Mouse (Mus musculus) neutrophil, adult 5-6 weeks (primary cell): ENCODE measurements around the gene Gpr142. TPM values are rescaled to one million over a fixed set of nuclear protein-coding genes. Genes with fewer than 3 reads are reported as not detected.

Experiments
- ATAC-seq: fragments of 151-379, 151-347 bp; 2 replicates; pipeline ENCODE4 v1.8.0; 2017; ENCODE audit warnings: mild to moderate bottlenecking, moderate TSS enrichment; ENCODE audit not compliant: insufficient number of reproducible peaks, poor library complexity, low FRiP score, severe bottlenecking; ENCODE audit errors: extremely low read depth
- total RNA-seq: library from RNA; stranded (forward); fragments of 200-1000 nt; gene quantifications from 2 replicates; pipeline ENCODE4 v1.2.3, GENCODE M21; 2017

Gene Gpr142
- total RNA-seq, 1 experiment from 2014 or later: not detected

DNA sequence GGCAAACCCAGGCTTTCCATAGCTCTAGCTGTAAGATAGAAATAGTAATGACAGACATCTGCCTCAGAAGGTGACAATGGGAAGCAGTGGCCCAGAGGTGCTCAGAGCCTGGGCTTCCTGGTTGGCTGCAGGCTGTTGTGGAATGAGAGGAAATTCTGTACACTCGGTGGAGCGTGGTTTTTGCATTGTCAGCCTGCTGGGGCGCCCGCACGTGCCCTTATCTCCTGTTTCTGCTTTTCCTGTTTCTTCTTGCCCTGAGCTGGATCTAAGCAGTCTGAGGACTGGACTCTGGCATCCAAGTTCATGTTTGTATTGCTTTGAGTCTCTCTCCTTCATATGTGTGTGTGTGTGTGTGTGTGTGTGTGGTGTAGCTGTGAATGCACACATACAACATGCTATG is 28.0 kb downstream of the Gpr142 start:
- no peak for ATAC-seq

DNA sequence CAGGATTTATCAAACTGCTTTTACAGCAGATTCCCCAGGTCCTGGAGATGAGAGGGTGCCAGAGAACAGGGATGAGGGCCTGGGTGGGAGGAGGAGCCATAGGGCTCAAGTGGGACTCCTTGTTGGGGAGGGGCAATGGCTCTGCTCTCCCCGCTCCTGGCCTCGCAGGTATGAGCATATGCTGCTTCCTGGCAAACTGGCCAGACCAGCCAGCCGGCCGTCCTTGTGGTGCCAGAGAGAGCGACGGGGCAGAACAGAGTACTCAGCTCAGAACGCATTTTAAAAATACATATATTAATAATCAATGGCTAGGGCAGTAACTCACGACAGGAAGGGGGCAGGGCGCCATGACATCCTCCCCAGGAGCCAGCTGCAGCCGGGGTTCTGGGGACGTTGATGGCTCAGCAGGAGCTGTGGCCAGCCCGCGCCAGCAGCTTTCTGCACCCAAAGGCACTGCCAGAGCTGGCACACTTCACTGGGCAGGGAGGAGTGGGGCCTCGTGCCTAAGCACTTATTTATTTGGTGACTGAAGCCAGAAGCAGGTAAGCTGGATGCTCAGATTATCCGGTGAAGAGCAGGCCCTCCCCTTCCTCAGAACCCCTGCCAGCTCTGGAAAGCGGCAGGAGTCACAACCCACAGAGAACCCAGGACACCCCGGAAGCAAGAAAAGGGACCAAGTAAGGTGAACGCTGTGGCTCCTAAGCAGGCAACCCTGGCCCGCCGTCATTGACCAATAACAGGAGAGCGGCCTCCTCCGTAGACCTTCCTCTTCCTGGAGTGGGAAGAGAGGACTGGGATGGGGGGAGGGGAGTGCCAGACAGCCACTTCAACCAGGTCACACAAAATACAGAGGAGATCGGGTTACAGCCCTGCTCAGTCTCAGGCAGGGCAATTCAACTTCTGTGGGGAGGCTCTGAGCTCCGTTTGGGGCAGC is 31.0 kb downstream of the Gpr142 start:
- no peak for ATAC-seq

DNA sequence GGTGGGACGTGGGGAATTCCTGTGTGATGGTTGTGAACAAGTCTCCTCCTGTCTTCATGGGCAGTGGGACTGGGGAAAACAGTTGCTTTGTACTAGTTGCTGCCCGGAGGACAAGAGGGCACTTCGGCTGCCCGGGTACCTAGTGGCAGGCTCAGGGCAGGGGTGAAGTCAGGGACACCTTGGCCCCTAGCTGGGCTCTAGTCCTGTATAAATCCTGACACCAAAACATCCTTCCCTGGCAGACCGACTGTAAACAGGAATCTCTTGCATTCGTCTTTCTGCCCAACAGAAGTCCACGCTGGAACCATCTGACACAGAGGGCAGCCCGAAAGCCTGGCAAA is 31.7 kb downstream of the Gpr142 start:
- ATAC-seq: no peak

DNA sequence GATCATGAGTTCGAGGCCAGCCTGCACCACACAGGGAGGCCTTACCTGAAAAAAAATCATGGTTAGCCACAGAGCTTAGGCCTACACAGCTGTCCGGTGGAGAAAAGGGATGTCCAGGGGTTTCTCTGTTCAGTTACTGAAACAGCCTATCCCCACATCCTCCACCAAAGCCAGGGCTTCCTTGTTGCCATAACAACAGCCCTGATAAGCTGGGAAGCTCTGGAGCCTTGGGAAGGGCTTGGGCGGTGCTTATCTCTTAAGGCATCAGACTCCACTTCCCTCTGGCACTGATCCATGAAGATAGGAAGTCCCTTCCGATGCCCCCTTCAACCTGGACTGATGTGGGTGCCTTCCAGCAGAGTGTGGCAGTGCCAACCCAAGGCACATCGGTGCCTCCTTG is 34.4 kb downstream of the Gpr142 start:
- ATAC-seq: no peak

DNA sequence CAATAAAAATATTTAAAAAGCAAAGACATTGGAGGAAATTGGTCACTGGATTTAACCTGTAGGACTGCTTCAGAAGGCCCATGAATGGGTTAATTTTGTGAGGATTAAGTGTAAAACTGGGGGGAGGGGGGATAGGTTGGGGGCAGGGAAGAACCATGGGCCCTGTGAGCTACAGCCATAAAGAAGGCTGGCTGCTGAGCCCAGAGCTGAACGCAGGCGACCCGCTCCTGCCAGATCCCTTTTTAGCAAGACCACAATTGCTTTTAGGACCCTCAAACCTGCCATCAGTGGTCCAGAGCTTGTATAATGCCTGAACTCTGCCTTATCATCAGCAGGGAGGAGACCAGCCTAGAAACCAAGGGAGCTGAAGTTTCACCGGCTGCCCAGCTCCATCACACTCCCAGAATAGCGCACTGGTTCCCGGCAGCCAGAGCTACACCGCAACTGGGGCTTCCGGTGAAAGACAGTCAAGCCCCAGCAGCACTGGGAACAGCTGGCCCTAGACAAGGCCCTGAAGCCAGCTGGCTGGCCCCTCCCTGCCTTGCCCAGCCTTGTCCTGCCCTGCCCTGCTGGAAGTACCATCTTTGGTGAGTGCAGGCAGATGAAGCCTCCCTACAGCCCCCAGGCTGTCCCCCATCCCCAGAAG is 45.2 kb downstream of the Gpr142 start:
- no peak for ATAC-seq

DNA sequence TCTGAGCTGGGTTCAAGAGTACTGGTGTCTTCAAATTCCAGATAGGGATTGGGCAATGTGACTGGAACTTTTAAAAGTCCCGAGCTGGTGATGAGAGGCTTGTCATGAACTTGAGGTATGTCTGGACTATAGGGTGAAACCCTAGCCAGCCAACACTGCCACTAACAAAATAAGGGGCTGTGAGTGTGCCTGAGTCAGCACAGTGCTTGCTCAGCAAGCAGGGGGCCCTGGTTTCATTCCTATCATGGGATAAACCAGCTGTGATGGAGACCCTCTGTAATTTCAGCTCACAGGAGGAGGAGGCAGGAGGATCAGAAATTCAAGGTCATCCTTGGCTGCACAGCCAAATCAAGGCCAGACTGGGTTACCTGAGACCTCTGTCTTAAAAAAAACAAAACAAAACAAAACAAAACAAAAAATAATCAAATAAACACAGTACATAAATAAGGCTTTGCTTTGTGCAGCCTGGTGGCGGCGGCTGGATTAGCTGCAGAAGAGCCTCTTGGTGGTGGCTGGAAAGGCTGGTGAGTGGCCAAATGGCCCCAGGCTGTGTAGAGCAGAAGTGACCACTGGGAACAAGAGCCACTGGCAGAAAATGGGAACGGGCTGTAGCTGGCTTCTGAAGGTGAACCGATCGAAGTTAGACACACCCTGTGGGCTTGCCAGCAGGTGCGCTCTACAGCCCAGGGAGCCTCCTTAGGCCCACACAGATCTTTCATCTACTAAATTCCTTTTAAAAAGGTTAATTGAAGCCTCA is 45.9 kb downstream of the Gpr142 start:
- no peak for ATAC-seq

DNA sequence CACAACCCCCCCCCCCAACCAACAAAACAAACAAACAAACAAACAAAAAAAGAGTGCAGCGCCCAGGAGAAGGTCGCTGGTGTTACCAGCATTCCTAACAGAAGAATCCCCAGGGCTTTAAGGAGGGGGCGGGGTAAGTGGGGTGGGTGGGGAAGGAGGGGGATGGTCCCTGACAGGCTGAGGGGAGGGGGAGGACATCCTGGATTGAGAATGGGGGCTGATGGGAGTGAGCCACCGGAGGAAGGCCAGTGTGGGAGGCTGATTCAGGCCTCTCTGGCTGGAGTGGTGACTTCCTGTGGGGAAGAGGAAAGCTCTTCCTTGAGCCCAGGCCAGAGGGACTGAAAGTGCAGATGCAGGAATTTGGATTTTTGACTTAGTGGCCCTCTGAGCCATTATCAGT is 47.6 kb downstream of the Gpr142 start:
- no peak for ATAC-seq

DNA sequence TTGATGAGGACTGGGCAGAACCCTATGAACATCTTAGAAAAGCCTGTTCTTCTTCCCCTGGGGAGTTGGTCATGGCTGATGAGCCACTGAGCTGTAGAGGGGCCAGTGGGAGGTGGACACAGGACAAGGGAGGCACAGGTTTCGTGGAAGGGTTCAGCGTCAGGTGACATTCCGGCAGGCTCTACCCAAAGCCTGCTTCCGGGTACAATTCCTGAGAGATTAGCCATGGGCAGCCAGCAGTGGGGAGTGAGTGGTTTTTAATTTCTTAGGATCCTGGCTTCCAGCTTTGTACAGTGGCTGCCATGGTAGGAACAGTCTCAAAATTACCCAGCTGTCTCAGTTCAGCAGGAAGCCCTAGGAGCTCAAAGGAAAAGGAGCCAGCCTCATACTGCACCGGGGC is 48.3 kb downstream of the Gpr142 start:
- ATAC-seq: no peak

DNA sequence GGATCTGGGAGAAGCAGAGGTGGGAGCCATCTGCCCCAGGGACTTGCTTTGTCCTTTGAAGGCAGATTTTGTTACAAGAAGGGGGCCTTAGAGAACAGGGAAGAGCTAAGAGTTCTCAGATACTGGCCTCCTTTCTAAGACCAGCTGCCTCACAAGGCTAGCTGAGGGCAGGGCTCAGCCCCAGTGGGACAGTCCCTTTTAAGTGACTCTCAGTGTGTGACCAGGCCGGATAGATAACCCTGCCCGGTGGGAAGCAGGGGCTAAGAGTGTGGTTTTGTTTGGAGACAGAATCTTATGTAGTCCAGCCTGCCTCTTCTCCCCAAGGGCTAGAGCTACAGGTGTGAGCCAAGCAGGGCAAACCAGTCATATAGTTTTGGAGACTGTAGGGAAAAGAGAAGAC is 50.8 kb downstream of the Gpr142 start:
- ATAC-seq: no peak

DNA sequence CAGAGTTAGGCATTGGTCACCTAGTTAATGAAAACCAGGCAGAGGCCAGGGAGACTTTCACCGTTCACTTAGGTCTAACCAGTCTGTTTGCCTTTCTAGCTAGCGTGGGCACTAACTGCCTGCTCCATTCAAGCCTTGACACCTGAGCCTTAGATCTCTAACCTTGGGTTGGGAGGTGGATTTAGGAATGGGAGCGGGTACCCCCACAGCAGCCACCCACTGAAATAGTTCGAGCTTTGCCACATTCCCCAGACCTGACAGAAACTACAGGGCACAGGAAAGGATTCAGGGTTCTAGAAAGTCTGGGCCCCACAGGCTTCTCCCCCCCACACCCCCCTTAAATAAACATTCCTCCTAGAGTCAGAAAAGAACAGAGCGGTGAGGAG is 51.3 kb downstream of the Gpr142 start:
- ATAC-seq: no peak

DNA sequence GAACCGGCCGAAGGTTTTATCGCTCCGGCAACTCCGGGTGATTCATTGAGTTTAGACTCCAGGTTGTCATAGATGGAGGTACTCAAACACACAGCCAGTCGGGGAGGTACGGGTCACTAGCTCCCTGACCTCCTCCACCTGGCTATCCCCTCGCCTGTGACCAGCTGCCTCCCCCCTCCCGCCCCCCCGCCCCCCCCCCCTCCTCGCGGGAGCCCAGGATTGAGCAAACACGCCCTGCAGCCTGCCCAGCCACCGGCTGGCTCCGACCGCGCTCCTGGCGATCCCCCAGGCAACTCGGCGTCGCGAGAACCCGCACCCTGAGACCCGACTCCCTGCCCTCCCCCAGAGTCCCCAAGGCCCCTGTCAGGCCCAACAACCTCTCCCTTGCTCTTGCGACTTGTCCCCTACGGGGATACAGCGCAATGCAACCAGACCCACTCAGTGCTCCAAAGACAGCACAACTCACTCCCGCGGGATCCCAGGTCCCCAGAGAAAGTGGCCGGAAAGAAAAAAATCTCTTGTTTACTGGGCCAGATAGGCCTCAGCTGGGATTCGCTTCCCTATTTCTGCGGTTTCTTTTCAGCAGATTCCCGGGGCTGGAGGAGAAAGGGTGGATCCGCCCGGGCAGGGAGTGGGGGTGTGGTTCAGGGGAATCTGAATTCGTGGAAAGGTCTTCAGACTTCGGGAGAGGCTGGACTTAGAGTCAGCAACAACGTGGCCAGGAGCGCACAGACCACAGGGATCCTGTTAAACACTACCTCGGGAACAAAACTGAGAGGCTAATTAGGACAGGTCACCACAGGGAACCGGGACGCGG is 51.9 kb downstream of the Gpr142 start, which contains the start of gene Gprc5c:
Gene Gprc5c (plus strand): TSS at position 701 of the 817 bp plus-strand sequence.
- ATAC-seq: no peak

DNA sequence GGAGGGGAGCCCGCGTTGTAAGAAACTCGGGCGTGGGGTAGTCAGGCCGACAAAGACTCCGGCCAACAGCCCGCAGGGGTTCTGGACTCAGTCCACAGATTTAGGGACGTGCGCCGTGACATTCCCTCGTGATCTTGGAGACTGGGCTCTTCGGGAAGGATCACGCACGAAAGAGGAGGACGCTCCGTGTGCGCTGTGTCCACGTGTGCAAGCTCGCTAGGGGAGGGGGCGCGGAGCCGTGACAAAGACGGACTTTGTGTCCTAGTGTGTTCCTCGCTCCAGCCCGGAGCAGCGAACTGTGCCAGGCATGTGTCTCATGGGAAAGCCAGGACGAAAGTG is 52.5 kb downstream of the Gpr142 start:
- no peak for ATAC-seq

DNA sequence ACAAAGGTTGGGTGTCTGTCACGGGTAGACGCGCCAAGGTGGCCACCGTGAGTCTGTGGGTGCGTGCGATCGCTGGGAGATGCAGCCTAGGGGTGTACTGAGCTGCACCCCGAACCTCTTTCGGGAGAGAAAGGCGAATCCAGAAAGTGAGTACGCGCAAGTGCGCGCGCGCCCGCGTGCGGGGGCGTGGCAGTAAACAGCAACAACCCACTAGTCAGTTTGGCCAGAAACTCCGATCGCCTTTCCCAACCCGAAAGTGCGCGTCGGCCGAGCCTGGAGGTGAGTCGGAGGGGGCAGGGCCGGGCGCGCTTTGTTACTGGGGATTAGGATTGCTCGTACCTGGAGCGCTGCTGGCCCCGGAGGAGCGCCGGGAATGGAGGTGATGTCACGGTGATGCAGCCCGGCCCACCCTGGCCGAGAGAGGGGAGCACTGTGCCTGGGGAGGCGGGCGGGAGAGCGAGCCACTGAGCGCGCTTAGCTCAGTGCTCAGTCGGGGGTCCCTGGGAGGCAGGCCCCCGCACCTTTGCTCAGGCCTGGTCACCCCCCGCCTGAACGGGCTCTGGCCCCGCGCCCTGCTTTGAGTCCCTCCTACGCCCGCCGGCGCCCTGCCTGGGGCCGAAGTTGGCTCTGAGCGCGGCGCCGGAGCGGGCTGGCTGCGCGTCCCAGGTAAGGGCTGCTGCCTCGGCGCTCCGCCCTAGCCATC is 53.0 kb downstream of the Gpr142 start:
- ATAC-seq: no peak

DNA sequence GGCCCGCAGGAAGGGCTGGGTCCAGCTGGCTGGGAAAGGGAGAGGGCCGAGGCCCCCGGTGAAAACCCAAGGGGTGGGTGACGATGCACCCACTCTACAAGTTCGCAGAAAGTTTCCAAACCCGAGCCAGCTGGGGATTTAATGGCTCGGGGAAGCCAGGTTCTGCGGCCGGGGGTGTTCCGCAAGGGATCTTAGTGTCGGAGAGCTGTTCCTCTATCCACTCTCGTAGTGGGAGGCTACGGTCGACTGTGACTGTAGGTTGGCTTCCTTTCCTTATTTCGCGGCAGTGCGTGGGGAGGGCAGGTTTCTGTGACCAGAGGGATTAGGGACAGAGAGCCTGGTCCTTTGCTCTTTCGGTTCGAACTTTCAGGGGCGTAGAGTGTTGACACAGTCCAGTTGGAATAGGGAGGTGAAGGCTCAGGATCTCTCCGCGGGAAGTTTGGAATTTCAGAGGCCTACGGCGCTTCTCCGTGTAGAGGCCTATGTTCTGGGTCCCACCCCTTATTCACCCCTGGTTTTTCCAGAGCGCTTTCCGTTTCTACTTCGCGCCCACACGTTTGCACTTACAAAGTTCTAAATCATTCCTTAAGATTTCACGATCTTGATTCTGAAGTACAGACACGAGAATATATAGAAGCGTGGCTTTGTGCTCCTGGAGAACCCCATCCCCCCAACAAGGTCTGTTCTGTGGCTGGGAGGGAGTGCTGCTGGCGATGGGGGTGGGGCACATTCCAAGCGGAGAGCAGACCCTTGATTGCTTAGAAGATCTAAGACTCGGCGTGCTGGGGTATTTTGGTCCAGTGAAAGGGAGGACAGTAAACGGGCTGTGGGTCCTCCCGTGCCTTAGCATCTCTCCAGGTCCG is 53.8 kb downstream of the Gpr142 start:
- no peak for ATAC-seq

DNA sequence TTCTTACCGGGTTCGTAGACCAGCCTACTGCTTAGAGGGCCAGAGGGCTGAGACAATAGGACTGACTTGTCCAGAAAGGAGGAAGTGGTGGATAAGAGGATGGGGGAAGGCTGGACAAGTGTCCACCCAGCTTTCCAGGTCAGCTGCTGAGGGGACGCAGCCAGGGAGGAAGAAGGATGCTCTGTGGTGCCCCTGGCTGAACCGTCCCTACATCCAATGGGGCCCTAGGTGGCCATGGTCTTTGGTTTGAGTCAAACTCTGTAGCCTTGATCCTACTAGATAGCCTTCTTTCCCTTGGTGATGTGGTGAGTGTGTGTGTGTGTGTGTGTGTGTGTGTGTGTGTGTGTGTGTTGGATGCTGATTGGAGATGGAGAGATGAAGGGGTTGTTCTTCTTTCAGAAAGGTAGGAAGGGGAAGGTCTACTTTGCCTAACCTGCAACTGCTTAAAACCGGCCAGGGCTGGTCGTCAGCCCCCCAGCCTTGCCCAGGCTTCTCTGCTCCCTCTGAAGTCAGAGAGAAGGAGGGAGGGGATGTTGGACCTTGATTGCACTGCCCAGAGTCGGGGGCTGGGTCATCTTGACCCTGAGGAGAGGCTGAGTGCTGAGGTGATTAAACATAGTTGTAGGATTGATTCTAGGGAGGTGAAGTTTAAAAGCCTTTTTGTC is 54.6 kb downstream of the Gpr142 start:
- no peak for ATAC-seq

DNA sequence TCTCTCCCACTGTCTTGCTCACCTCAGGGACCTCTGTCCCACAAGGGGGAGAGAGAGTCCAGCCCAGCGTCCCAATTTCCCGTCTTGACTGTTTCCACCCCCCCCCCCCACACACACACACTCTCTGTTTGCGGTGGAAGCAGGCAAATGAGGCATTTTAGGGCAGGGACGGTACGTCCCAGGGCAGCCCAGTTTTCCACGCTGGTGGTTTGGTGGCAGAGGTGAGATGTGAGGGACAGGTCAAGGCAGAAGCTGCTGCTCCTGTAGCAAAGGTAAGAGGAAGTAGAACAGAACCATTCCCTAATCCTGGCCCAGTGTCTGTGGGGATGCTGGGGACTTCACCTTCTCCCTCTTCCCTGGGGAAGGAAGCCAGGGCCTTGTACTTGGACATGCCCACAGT is 55.9 kb downstream of the Gpr142 start:
- ATAC-seq: no peak

DNA sequence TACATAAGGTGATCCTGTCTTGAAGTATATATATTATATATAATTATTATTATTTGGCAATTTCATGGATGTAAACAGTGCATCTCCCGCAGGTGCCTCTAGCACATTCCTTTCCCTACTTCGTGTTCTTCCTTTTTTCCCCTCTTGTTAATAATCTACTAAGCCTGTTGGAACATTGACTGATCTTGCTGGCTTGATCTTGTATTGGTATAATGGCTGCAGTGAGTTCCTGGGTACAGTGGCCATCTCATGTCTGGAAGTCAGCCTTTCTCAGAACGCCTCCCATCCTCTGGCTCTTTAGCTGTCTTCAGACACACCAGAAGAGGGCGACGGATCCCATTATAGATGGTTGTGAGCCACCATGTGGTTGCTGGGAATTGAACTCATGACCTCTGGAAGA is 57.4 kb downstream of the Gpr142 start:
- no peak for ATAC-seq
